Mouse (Mus musculus) kidney, adult 2 months (tissue): Measurements from ENCODE around the gene Zfr.

ENCODE experiments used
- CTCF ChIP-seq: fragments of 200-500 bp; conservative IDR thresholded peaks from 2 replicates; pipeline ENCODE4 v1.5.1; 2011; ENCODE audit warnings: low read depth, mild to moderate bottlenecking, control low read depth, low read length, moderate library complexity, mixed read lengths; ENCODE audit not compliant: insufficient read depth, insufficient read length
- POLR2A ChIP-seq: fragments of 200-500 bp; IDR thresholded peaks from one replicate; pipeline ENCODE4 v1.6.1; 2011; ENCODE audit warnings: low read depth, low read length, control low read depth

GRCm38 (mm10) chr15:12212266-12212665 is 94.6 kb downstream of the Zfr start:
- TF ChIP-seq CTCF: no peak
- no peak for TF ChIP-seq POLR2A
